Mouse (Mus musculus): Measurements from ENCODE around the gene Rnf111. TPM values are rescaled to one million over a fixed set of nuclear protein-coding genes. Genes with fewer than 3 reads are reported as not detected.

Gene Rnf111
- polyA plus RNA-seq, 1 experiment from 2014 or later: 26.3 TPM

DNA sequence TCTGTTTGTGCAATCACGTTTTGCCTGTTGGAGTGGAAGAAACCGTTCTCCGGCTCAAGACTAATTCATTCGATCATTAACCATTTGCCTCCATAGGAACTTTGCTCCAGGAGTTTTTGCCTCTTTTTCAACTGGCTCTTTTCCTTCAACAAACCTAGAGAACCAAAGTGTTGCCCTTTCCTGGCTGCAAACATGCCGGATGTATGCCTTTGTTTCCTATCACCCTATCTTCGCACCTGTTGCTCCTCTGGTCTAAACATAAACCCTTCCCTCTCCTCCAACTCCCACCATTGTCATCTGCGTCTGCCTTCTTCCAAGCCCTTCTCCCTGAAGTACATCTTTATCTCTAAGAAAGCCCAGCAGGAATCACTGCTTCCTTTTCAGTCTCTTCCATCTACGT lies 3.3 kb upstream of the Rnf111 start:
- Histone ChIP-seq H3K9ac (ENCODE audit: low read length) (no peak overlapping the region), H3K4me3 (ENCODE audit: low read depth, low read length) (no peak overlapping the region), H3K36me3 (ENCODE audit: control insufficient read depth, insufficient read depth, low read length) (no peaks in the 10 kb centered on the region), H3K4me1 (ENCODE audit: control insufficient read depth, insufficient read depth, low read length) (peaks cover 6% of the 10 kb centered on the region), H3K4me2 (ENCODE audit: low read length) (no peak overlapping the region), H3K27ac (ENCODE audit: low read depth, low read length) (no peak overlapping the region), H3K9me3 (replicated peaks; ENCODE audit: control insufficient read depth, low read length) (no peaks in the 10 kb centered on the region), H3K27me3 (replicated peaks; ENCODE audit: control insufficient read depth, insufficient read depth, low read length) (no peaks in the 10 kb centered on the region)
- no peak for ATAC-seq
- 82% methylated on average over 8 of the region's 8 CpGs for WGBS
- no peak for DNase-seq (ENCODE audit: low spot score)

DNA sequence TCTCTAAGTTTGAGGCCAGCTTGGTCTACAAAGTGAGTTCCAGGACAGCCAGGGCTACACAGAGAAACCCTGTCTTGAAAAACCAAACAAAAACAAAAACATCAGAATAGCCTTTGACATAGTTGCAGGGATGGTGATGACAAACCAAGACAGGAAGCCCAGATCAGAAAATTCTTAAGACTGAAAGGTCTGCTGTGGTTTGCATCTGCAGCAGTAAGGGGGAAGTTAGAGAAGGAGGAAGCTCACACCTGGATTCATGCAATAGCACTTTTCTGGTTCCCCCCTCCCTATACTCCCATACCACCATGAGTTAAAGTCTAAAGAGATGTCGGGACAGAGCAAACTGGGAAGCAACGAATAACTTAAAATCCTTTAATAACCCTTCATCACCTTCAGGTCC lies 2.7 kb upstream of the Rnf111 start:
- no peak overlapping the region for H3K4me3 ChIP-seq (ENCODE audit: low read depth, low read length)
- ATAC-seq (no peak), DNase-seq (ENCODE audit: low spot score) (no peak)
- no peak overlapping the region for H3K4me2 ChIP-seq (ENCODE audit: low read length)
- WGBS: 75% methylated on average over 2 of the region's 2 CpGs
- H3K9me3 ChIP-seq (replicated peaks; ENCODE audit: control insufficient read depth, low read length): no peaks in the 10 kb centered on the region
- no peaks in the 10 kb centered on the region for H3K27me3 ChIP-seq (replicated peaks; ENCODE audit: control insufficient read depth, insufficient read depth, low read length)
- no peaks in the 10 kb centered on the region for H3K36me3 ChIP-seq (ENCODE audit: control insufficient read depth, insufficient read depth, low read length)
- H3K4me1 ChIP-seq (ENCODE audit: control insufficient read depth, insufficient read depth, low read length): peaks cover 6% of the 10 kb centered on the region
- H3K27ac ChIP-seq (ENCODE audit: low read depth, low read length): no peak overlapping the region
- no peak overlapping the region for H3K9ac ChIP-seq (ENCODE audit: low read length)

DNA sequence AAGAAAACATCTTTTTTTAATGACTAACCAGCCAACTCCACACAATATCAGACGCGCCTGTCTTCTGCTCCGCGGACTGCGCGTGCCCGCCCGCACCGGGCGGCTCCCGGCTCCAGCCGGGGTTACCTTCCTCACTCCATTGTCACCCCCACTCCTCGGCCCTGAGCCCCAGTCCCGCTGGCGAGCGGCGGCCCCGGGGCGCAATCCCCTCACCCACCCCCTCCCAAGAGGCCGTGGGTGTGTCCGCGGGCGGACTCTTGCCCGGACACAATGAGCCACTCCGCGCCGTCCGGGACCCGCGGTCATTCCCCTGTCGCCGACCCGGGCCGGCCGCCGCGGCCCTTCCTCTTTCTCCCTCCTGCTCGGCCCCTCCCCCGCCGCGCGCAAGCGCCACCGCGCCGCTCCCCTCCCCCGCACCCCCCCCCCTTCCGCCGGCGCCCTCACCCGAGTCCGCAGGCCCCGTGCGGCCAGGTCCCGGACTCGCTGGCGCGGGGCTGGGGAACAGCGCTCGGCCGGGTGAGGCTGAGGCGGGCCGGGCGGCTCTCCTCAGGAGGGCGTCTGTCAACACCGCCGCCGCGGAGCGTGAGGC lies 416 bp downstream of the Rnf111 start:
- H3K4me2 ChIP-seq (ENCODE audit: low read length): peak overlapping the region; percentile 65
- ATAC-seq: peak; percentile 87
- peak overlapping the region; percentile 87 for H3K4me3 ChIP-seq (ENCODE audit: low read depth, low read length)
- peaks cover 6% of the 10 kb centered on the region for H3K4me1 ChIP-seq (ENCODE audit: control insufficient read depth, insufficient read depth, low read length)
- peak overlapping the region; percentile 97 for H3K9ac ChIP-seq (ENCODE audit: low read length)
- no peaks in the 10 kb centered on the region for H3K27me3 ChIP-seq (replicated peaks; ENCODE audit: control insufficient read depth, insufficient read depth, low read length)
- H3K9me3 ChIP-seq (replicated peaks; ENCODE audit: control insufficient read depth, low read length): no peaks in the 10 kb centered on the region
- 1% methylated on average over 56 of the region's 70 CpGs for WGBS
- DNase-seq (ENCODE audit: low spot score): peak; percentile 32
- 0 out of 2 replicates have a peak, but pooled peaks cover 4% of the 10 kb centered on the region for H3K36me3 ChIP-seq (ENCODE audit: control insufficient read depth, insufficient read depth, low read length)
- peak overlapping the region; percentile 98 for H3K27ac ChIP-seq (ENCODE audit: low read depth, low read length)

DNA sequence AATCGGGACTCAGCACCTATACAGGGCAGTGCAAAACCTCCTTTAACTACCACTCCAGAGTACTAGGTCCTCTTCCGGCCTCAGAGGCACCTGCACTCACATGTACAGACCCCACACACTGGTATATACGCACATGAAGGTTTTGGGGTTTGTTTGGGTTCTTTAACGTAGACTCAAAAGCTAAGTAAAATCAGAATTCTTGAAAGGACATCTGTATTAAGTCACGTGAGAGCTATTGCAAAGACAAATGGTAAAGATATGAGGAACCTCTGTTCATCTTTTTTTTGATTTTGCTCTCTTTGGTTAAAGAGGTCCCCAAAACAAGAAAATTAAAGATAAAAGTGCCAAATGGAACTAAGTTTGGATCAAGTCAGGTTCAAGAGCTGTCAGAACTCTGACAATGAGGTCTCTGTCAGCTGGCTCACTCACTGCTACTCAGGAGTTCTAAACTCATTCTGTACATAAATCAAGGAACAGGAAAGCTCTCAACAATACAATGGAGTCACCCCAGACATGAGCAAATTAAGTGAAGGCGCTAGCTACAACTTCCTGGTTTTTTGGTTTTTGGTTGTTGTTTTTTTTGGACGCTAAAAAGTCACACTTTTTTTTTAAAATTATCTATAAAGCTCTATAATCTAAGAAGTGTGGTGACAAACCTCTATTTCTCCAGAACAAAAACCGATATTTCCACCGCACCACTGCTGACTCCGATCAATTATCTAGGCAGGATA lies 1.1 kb downstream of the Rnf111 start:
- peak overlapping the region; percentile 87 for H3K4me3 ChIP-seq (ENCODE audit: low read depth, low read length)
- DNase-seq (ENCODE audit: low spot score) (peak; percentile 6), ATAC-seq (no peak)
- H3K27me3 ChIP-seq (replicated peaks; ENCODE audit: control insufficient read depth, insufficient read depth, low read length): no peaks in the 10 kb centered on the region
- peak overlapping the region; percentile 97 for H3K9ac ChIP-seq (ENCODE audit: low read length)
- H3K27ac ChIP-seq (ENCODE audit: low read depth, low read length): peak overlapping the region; percentile 98; the same call in 1 of the 2 replicates
- 0 out of 2 replicates have a peak, but pooled peaks cover 4% of the 10 kb centered on the region for H3K36me3 ChIP-seq (ENCODE audit: control insufficient read depth, insufficient read depth, low read length)
- peak overlapping the region; percentile 65 for H3K4me2 ChIP-seq (ENCODE audit: low read length)
- WGBS: 36% methylated on average over 10 of the region's 10 CpGs
- peaks cover 6% of the 10 kb centered on the region for H3K4me1 ChIP-seq (ENCODE audit: control insufficient read depth, insufficient read depth, low read length)
- no peaks in the 10 kb centered on the region for H3K9me3 ChIP-seq (replicated peaks; ENCODE audit: control insufficient read depth, low read length)

DNA sequence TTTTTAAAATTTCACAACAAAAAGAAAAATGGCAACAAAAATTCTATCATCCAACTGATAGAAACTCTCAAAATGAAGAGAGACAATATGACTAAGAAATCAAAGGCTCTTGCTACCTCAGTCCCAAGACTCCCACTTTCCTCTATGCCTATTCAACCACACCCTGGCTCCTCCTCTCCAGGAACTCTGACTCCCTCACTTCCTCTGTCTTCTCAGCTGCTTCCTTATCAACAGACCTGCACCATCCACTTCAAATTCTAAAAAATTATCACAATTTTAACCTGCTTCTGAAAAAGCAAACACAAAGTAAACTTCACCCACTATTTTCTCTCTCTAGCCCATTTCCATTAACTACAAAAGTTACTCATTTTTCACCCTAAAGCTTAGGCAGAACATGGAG lies 6.5 kb downstream of the Rnf111 start:
- DNase-seq (ENCODE audit: low spot score): no peak

DNA sequence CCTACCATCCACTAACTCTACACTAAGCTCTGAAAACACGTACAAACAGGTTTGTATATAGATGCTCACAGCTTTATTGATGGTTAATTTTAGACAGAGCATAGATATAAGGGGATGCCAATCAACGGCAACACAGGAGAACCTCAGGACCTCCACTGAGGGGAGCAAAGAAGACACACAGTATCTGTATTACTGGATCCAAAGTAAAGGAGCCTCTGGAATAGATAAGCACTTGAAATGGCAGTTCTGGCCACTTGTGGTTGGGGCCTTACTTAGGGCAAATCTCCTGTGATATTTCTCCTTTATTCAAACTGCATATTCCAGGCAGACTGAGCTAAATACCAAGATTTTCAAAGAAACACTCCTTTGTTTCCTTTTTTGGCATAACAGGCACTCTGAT lies 10.5 kb downstream of the Rnf111 start:
- no peaks in the 10 kb centered on the region for H3K27me3 ChIP-seq (replicated peaks; ENCODE audit: control insufficient read depth, insufficient read depth, low read length)
- H3K4me1 ChIP-seq (ENCODE audit: control insufficient read depth, insufficient read depth, low read length): no peaks in the 10 kb centered on the region
- H3K4me2 ChIP-seq (ENCODE audit: low read length): no peak overlapping the region
- ATAC-seq: no peak
- H3K36me3 ChIP-seq (ENCODE audit: control insufficient read depth, insufficient read depth, low read length): peaks cover 7% of the 10 kb centered on the region; the same call in 1 of the 2 replicates
- WGBS: 92% methylated on average over 2 of the region's 2 CpGs
- DNase-seq (ENCODE audit: low spot score): no peak
- no peak overlapping the region for H3K27ac ChIP-seq (ENCODE audit: low read depth, low read length)
- H3K9ac ChIP-seq (ENCODE audit: low read length): no peak overlapping the region
- H3K9me3 ChIP-seq (replicated peaks; ENCODE audit: control insufficient read depth, low read length): no peaks in the 10 kb centered on the region
- no peak overlapping the region for H3K4me3 ChIP-seq (ENCODE audit: low read depth, low read length)

More for the DNA sequence above, 6.5 kb downstream of the Rnf111 start:
- Histone ChIP-seq H3K9ac (ENCODE audit: low read length) (no peak overlapping the region), H3K27me3 (replicated peaks; ENCODE audit: control insufficient read depth, insufficient read depth, low read length) (no peaks in the 10 kb centered on the region), H3K36me3 (ENCODE audit: control insufficient read depth, insufficient read depth, low read length) (peaks cover 9% of the 10 kb centered on the region; the same call in 1 of the 2 replicates), H3K4me1 (ENCODE audit: control insufficient read depth, insufficient read depth, low read length) (no peaks in the 10 kb centered on the region; the same call in 1 of the 2 replicates), H3K9me3 (replicated peaks; ENCODE audit: control insufficient read depth, low read length) (no peaks in the 10 kb centered on the region), H3K27ac (ENCODE audit: low read depth, low read length) (no peak overlapping the region), H3K4me2 (ENCODE audit: low read length) (no peak overlapping the region), H3K4me3 (ENCODE audit: low read depth, low read length) (no peak overlapping the region)
- no peak for ATAC-seq

DNA sequence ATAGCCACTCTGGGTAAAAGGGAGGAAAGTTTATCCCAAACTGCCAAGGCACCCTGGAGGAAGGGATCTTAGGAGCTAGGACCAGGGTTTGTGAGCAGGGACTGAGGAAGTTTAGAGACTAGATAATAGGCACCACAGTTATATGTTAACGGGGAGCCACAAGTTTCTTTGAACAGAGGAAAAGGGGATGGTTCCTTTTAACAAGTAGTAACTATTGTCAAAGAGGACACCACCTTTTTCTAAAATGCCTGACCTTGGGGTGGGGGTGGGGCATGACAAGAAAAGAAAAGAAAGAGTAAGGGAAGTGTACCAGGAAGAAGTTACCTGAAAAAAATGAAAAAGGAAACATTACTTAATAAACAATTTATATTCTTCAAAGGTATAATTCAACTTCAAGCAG lies 12.3 kb downstream of the Rnf111 start:
- no peaks in the 10 kb centered on the region for H3K27me3 ChIP-seq (replicated peaks; ENCODE audit: control insufficient read depth, insufficient read depth, low read length)
- H3K27ac ChIP-seq (ENCODE audit: low read depth, low read length): no peak overlapping the region
- H3K9ac ChIP-seq (ENCODE audit: low read length): no peak overlapping the region
- H3K4me1 ChIP-seq (ENCODE audit: control insufficient read depth, insufficient read depth, low read length): no peaks in the 10 kb centered on the region
- H3K36me3 ChIP-seq (ENCODE audit: control insufficient read depth, insufficient read depth, low read length): peaks cover 12% of the 10 kb centered on the region; the same call in 1 of the 2 replicates
- DNase-seq (ENCODE audit: low spot score) (no peak), ATAC-seq (no peak)
- whole genome bisulfite sequencing: 88% methylated on average over 1 of the region's 1 CpGs
- no peak overlapping the region for H3K4me2 ChIP-seq (ENCODE audit: low read length)
- no peak overlapping the region for H3K4me3 ChIP-seq (ENCODE audit: low read depth, low read length)
- H3K9me3 ChIP-seq (replicated peaks; ENCODE audit: control insufficient read depth, low read length): no peaks in the 10 kb centered on the region

DNA sequence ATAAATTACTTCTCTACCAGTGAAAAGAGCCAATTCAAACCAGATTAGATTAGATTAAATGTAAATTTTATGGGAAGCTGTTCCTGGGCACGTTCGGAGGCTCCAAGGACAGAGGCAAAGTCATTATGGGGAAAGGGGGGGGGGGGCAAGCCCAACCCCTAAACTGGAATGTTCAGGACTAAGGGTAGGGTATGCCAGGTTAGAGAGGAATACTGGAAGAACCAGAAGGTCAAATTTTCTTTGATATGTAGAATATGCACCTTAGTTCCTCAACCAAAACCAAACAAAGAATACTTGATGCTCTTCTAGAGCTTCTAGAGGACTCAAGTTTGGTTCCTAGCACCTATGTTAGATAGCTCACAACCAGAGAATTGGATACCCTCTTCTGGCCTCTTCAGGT lies 16.1 kb downstream of the Rnf111 start:
- WGBS: 79% methylated on average over 2 of the region's 2 CpGs
- H3K4me3 ChIP-seq (ENCODE audit: low read depth, low read length): no peak overlapping the region
- DNase-seq (ENCODE audit: low spot score): no peak

DNA sequence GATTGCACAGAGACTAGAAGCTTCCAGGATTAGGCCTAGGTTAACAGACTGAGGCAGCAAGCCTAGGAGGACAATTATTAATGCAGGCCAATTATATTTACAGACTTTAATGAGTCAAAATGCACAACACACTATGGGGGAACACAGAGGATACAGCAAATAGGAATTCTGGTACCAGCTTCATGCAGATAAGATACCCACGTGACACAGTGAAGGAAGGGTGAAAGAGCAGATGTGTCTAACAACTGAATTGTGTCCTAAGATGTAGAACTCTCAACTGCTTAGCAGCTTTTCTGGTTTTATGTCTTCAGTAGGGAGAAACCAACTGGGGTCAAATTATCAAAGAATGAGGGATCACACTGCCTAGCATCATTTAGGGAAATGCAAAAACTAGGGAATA lies 17.7 kb downstream of the Rnf111 start:
- Histone ChIP-seq H3K9me3 (replicated peaks; ENCODE audit: control insufficient read depth, low read length) (no peaks in the 10 kb centered on the region), H3K4me2 (ENCODE audit: low read length) (no peak overlapping the region), H3K9ac (ENCODE audit: low read length) (no peak overlapping the region), H3K4me3 (ENCODE audit: low read depth, low read length) (no peak overlapping the region), H3K4me1 (ENCODE audit: control insufficient read depth, insufficient read depth, low read length) (no peaks in the 10 kb centered on the region), H3K27ac (ENCODE audit: low read depth, low read length) (no peak overlapping the region), H3K36me3 (ENCODE audit: control insufficient read depth, insufficient read depth, low read length) (peaks cover 5% of the 10 kb centered on the region; the same call in 1 of the 2 replicates), H3K27me3 (replicated peaks; ENCODE audit: control insufficient read depth, insufficient read depth, low read length) (no peaks in the 10 kb centered on the region)
- no peak for ATAC-seq
- WGBS: 73% methylated on average over 1 of the region's 1 CpGs
- no peak for DNase-seq (ENCODE audit: low spot score)

More for the DNA sequence above, 16.1 kb downstream of the Rnf111 start:
- Histone ChIP-seq H3K36me3 (ENCODE audit: control insufficient read depth, insufficient read depth, low read length) (peaks cover 7% of the 10 kb centered on the region; the same call in 1 of the 2 replicates), H3K9ac (ENCODE audit: low read length) (no peak overlapping the region), H3K4me1 (ENCODE audit: control insufficient read depth, insufficient read depth, low read length) (no peaks in the 10 kb centered on the region), H3K27me3 (replicated peaks; ENCODE audit: control insufficient read depth, insufficient read depth, low read length) (no peaks in the 10 kb centered on the region), H3K27ac (ENCODE audit: low read depth, low read length) (no peak overlapping the region), H3K9me3 (replicated peaks; ENCODE audit: control insufficient read depth, low read length) (no peaks in the 10 kb centered on the region), H3K4me2 (ENCODE audit: low read length) (no peak overlapping the region)
- no peak for ATAC-seq
